20 mouse cellular contexts compared by ENCODE assay signal in the genomic region with DNA sequence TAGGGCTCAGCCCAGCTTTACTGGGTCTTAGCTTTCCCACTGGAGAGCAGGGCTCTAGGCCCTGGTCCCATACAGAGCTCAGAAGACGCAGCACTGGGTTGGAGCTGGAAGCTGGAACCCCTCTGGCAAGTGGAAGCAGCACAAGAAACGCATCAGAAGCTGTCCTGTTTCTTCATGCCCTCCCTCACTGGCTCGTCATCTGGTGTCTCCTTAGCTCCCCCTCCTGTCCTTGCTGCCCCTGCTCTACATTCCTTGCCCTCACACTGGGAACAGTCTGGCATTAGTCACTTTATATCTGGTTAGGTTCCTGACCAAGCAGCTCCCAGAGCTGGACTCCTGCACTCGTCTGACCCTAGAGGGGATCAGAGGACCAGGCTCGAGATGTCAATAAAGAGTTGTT. TPM values are rescaled to one million over a fixed set of nuclear protein-coding genes. Genes with fewer than 3 reads are reported as not detected.
DNase-seq lines count a peak whose midpoint lies in the region; ATAC-seq and TF ChIP-seq lines count a peak whose summit lies in the region.
"Had no signal": no experiment of that assay in that cellular context is flagged by ENCODE, and none has a peak within 500 bp of the region (broad histone marks: within the 10 kb centered on the region; RNA-seq: fewer than 3 reads in every experiment).

No protein-coding gene starts in this region.

- H3K9ac ChIP-seq in heart, adult 2 months (ENCODE audit: low read depth, low read length): no peak overlapping the region
- no peak overlapping the region for H3K9ac ChIP-seq in liver, postnatal 0 days (replicated peaks)
- no peak overlapping the region for H3K9ac ChIP-seq in liver, embryonic 11.5 days (ENCODE audit: low read depth, low read length)
- H3K9ac ChIP-seq: embryonic facial prominence, embryonic 15.5 days; heart, embryonic 13.5 days; limb, embryonic 12.5 days; liver, embryonic 14.5 days; midbrain, embryonic 15.5 days; stomach, embryonic 15.5 days had no signal

- peak; percentile 23; the same call in 1 of the 2 replicates for TF ChIP-seq CTCF in heart, adult 2 months (IDR thresholded peaks at IDR 0.05)
- TF ChIP-seq CTCF in liver, postnatal 0 days (IDR thresholded peaks at IDR 0.05; ENCODE audit: low read depth): peak; percentile 25

- H3K27me3 ChIP-seq in heart, adult 2 months (ENCODE audit: control insufficient read depth, insufficient read depth, low read length): no peaks in the 10 kb centered on the region
- H3K27me3 ChIP-seq in heart, embryonic 10.5 days (ENCODE audit: insufficient read depth, poor library complexity, severe bottlenecking): no peaks in the 10 kb centered on the region
- H3K27me3 ChIP-seq in liver, postnatal 0 days (ENCODE audit: insufficient read depth, low read length): no peaks in the 10 kb centered on the region
- no peaks in the 10 kb centered on the region for H3K27me3 ChIP-seq in liver, embryonic 11.5 days (replicated peaks; ENCODE audit: control insufficient read depth, insufficient read depth, low read length)
- H3K27me3 ChIP-seq: embryonic facial prominence, embryonic 15.5 days; heart, embryonic 13.5 days; limb, embryonic 12.5 days; midbrain, embryonic 15.5 days; stomach, embryonic 15.5 days had no signal

- no peak for TF ChIP-seq POLR2A in heart, adult 2 months (IDR thresholded peaks at IDR 0.05; ENCODE audit: insufficient read depth, low read depth, low read length)

- intact Hi-C loops in heart, adult 2 months (cut with DNase I): no loop called here

- DNase-seq in heart, adult 2 months: no peak
- no peak for DNase-seq in heart, embryonic 10.5 days (ENCODE audit: low spot score)
- DNase-seq in liver, postnatal 0 days: no peak
- no peak for DNase-seq in liver, embryonic 11.5 days (ENCODE audit: low spot score)
- peak; percentile 34 for DNase-seq in Muller cell, postnatal 12 days (ENCODE audit: inconsistent ontology term)
- peak; percentile 52 for DNase-seq in brain, adult 2 months (ENCODE audit: low read depth, low spot score)
- no peak for DNase-seq in retina, postnatal 1 day
- DNase-seq: cerebellum, adult 9-11 months; embryo, embryonic 11 days; gastrocnemius, postnatal 36 days; heart, postnatal 4 days; right cerebral cortex, postnatal 14 days had no signal

- H3K79me2 ChIP-seq in heart, adult 2 months (replicated peaks; ENCODE audit: control insufficient read depth, insufficient read depth, low read length): no peaks in the 10 kb centered on the region

- H3K4me2 ChIP-seq in liver, postnatal 0 days (ENCODE audit: low read depth, low read length): no peak overlapping the region
- H3K4me2 ChIP-seq in liver, embryonic 11.5 days: no peak overlapping the region
- H3K4me2 ChIP-seq: embryonic facial prominence, embryonic 15.5 days; heart, embryonic 13.5 days; limb, embryonic 12.5 days; midbrain, embryonic 15.5 days; stomach, embryonic 15.5 days had no signal

- no peak overlapping the region for H3K4me3 ChIP-seq in heart, adult 2 months
- no peak overlapping the region for H3K4me3 ChIP-seq in heart, embryonic 10.5 days
- no peak overlapping the region for H3K4me3 ChIP-seq in liver, postnatal 0 days (ENCODE audit: low read depth, low read length)
- no peak overlapping the region for H3K4me3 ChIP-seq in liver, embryonic 11.5 days (ENCODE audit: low read depth, low read length)
- H3K4me3 ChIP-seq: embryonic facial prominence, embryonic 15.5 days; heart, embryonic 13.5 days; left cerebral cortex, adult 2 months; limb, embryonic 12.5 days; midbrain, embryonic 15.5 days; stomach, embryonic 15.5 days had no signal

- ATAC-seq in liver, postnatal 0 days: no peak
- ATAC-seq in liver, embryonic 11.5 days (replicated peaks; ENCODE audit: low FRiP score): no peak
- ATAC-seq: inflammation-experienced regulatory T-cells, adult 6 months; midbrain, embryonic 15.5 days had no signal

- no peak for TF ChIP-seq EP300 in heart, adult 2 months (IDR thresholded peaks at IDR 0.05; ENCODE audit: insufficient read depth, low read depth, low read length)
- no peak for TF ChIP-seq EP300 in liver, postnatal 0 days (IDR thresholded peaks at IDR 0.05; ENCODE audit: low read depth)

- no peaks in the 10 kb centered on the region for H3K36me3 ChIP-seq in heart, adult 2 months (ENCODE audit: control insufficient read depth, insufficient read depth, low read length)
- H3K36me3 ChIP-seq in heart, embryonic 10.5 days: peaks cover 100% of the 10 kb centered on the region
- H3K36me3 ChIP-seq in liver, postnatal 0 days (replicated peaks; ENCODE audit: insufficient read depth, low read length): peaks cover 95% of the 10 kb centered on the region
- peaks cover 91% of the 10 kb centered on the region for H3K36me3 ChIP-seq in liver, embryonic 11.5 days (ENCODE audit: control insufficient read depth, insufficient read depth, low read length)

- peaks cover 2% of the 10 kb centered on the region for H3K4me1 ChIP-seq in heart, adult 2 months (ENCODE audit: control insufficient read depth, insufficient read depth, low read length)
- H3K4me1 ChIP-seq in heart, embryonic 10.5 days: peaks cover 5% of the 10 kb centered on the region; the same call in 1 of the 2 replicates
- no peaks in the 10 kb centered on the region for H3K4me1 ChIP-seq in liver, postnatal 0 days (ENCODE audit: insufficient read depth)
- no peaks in the 10 kb centered on the region; the same call in 1 of the 2 replicates for H3K4me1 ChIP-seq in liver, embryonic 11.5 days (replicated peaks; ENCODE audit: control insufficient read depth, insufficient read depth, low read length)
- H3K4me1 ChIP-seq: embryonic facial prominence, embryonic 15.5 days; heart, embryonic 13.5 days; limb, embryonic 12.5 days; midbrain, embryonic 15.5 days; stomach, embryonic 15.5 days had no signal

- no peak overlapping the region for H3K27ac ChIP-seq in heart, adult 2 months
- no peak overlapping the region for H3K27ac ChIP-seq in heart, embryonic 10.5 days
- no peak overlapping the region for H3K27ac ChIP-seq in liver, postnatal 0 days (ENCODE audit: low read depth)
- no peak overlapping the region for H3K27ac ChIP-seq in liver, embryonic 11.5 days (ENCODE audit: low read depth, low read length)
- H3K27ac ChIP-seq: embryonic facial prominence, embryonic 15.5 days; heart, embryonic 13.5 days; left cerebral cortex, adult 2 months; limb, embryonic 12.5 days; liver, embryonic 14.5 days; midbrain, embryonic 15.5 days; stomach, embryonic 15.5 days had no signal

- no peaks in the 10 kb centered on the region for H3K9me3 ChIP-seq in heart, embryonic 10.5 days
- no peaks in the 10 kb centered on the region for H3K9me3 ChIP-seq in liver, postnatal 0 days (ENCODE audit: low read length)
- no peaks in the 10 kb centered on the region for H3K9me3 ChIP-seq in liver, embryonic 11.5 days (ENCODE audit: control insufficient read depth, low read length)
- H3K9me3 ChIP-seq: embryonic facial prominence, embryonic 15.5 days; heart, embryonic 13.5 days; midbrain, embryonic 15.5 days; stomach, embryonic 15.5 days had no signal

- WGBS in heart, adult 2 months: 53% methylated on average over 5 of the region's 5 CpGs
- WGBS in heart, embryonic 10.5 days: 72% methylated on average over 5 of the region's 5 CpGs
- WGBS in liver, postnatal 0 days (ENCODE audit: insufficient replicate concordance): 71% methylated on average over 5 of the region's 5 CpGs
- 68% methylated on average over 5 of the region's 5 CpGs for WGBS in liver, embryonic 11.5 days

RNA-seq across cellular contexts. Expression of a gene that starts 14.9 kb away (rescaled TPM):
- 10 to 100 TPM; 25.7 to 31.8 TPM for total RNA-seq in heart, adult 2 months (2021)
- 18.4 and 20.8 TPM in 2 replicates for polyA plus RNA-seq in heart, adult 2 months (2012; rRNA removed)
- polyA plus RNA-seq in heart, embryonic 10.5 days (2016; fragmentation: Nextera tagmentation; extraction: Ambion mirVana): 57.9 and 61.5 TPM in 2 replicates
- polyA plus RNA-seq in liver, postnatal 0 days (2015; fragmentation: Nextera tagmentation; extraction: Ambion mirVana): 38.4 and 38.6 TPM in 2 replicates
- 63.9 and 67.5 TPM in 2 replicates for polyA plus RNA-seq in liver, embryonic 11.5 days (2014; fragmentation: Nextera tagmentation; extraction: Ambion mirVana)

RNA-seq across cellular contexts. Expression of a gene that starts 17.5 kb away (rescaled TPM):
- 1 to 10 TPM; 8.0 to 8.2 TPM for total RNA-seq in heart, adult 2 months (2021)
- 14.0 and 14.3 TPM in 2 replicates for polyA plus RNA-seq in heart, adult 2 months (2012; rRNA removed)
- polyA plus RNA-seq in heart, embryonic 10.5 days (2016; fragmentation: Nextera tagmentation; extraction: Ambion mirVana): 12.6 and 13.5 TPM in 2 replicates
- 2.1 and 2.5 TPM in 2 replicates for polyA plus RNA-seq in liver, postnatal 0 days (2015; fragmentation: Nextera tagmentation; extraction: Ambion mirVana)
- polyA plus RNA-seq in liver, embryonic 11.5 days (2014; fragmentation: Nextera tagmentation; extraction: Ambion mirVana): 15.0 TPM in 2 replicates

RNA-seq across cellular contexts. Expression of a gene that starts 36.5 kb away (rescaled TPM):
- 10 to 100 TPM; 33.8 to 36.1 TPM for total RNA-seq in heart, adult 2 months (2021)
- polyA plus RNA-seq in heart, adult 2 months (2012; rRNA removed): 57.4 and 71.2 TPM in 2 replicates
- 8.1 and 12.6 TPM in 2 replicates for polyA plus RNA-seq in heart, embryonic 10.5 days (2016; fragmentation: Nextera tagmentation; extraction: Ambion mirVana)
- 33.4 and 35.3 TPM in 2 replicates for polyA plus RNA-seq in liver, postnatal 0 days (2015; fragmentation: Nextera tagmentation; extraction: Ambion mirVana)
- 9.9 and 10.7 TPM in 2 replicates for polyA plus RNA-seq in liver, embryonic 11.5 days (2014; fragmentation: Nextera tagmentation; extraction: Ambion mirVana)

RNA-seq across cellular contexts. Expression of a gene that starts 46.5 kb away (rescaled TPM):
- under 1 TPM; 0.93 to 0.99 TPM for total RNA-seq in heart, adult 2 months (2021)
- polyA plus RNA-seq in heart, adult 2 months (2012; rRNA removed): 3.5 and 5.1 TPM in 2 replicates
- polyA plus RNA-seq in heart, embryonic 10.5 days (2016; fragmentation: Nextera tagmentation; extraction: Ambion mirVana): 0.53 and 1.1 TPM in 2 replicates
- polyA plus RNA-seq in liver, postnatal 0 days (2015; fragmentation: Nextera tagmentation; extraction: Ambion mirVana): 15.8 and 17.2 TPM in 2 replicates
- 0.66 and 1.9 TPM in 2 replicates for polyA plus RNA-seq in liver, embryonic 11.5 days (2014; fragmentation: Nextera tagmentation; extraction: Ambion mirVana)

Comparison
In these comparisons a context has a peak if more than half of its experiments do, and no peak if none do; other contexts are left out.
1. DNase-seq: peak in Muller cell, postnatal 12 days (single experiment) and brain, adult 2 months (single experiment); none in heart, adult 2 months (0 of 2), heart, embryonic 10.5 days (single experiment), liver, postnatal 0 days (single experiment), liver, embryonic 11.5 days (single experiment) and retina, postnatal 1 day (single experiment).